Mouse (Mus musculus) ES-E14 (cell line): Measurements from ENCODE around the gene Gpam.

Experiments
- MAFK ChIP-seq: IDR thresholded peaks from 2 replicates; pipeline ENCODE4 v1.6.1; 2014; ENCODE audit warnings: mild to moderate bottlenecking, low read depth, low read length, inconsistent platforms; ENCODE audit not compliant: insufficient read depth
- ZNF384 ChIP-seq: IDR thresholded peaks from 2 replicates; pipeline ENCODE4 v1.6.1; 2012; ENCODE audit warnings: low read depth, low read length, inconsistent platforms

- TF ChIP-seq ZNF384 (no peak), MAFK (no peak)
These were observed at the start of gene Gpam for GRCm38 (mm10) chr19:55127072-55127718.
